8 mouse cellular contexts compared by ENCODE assay signal in the genomic region with DNA sequence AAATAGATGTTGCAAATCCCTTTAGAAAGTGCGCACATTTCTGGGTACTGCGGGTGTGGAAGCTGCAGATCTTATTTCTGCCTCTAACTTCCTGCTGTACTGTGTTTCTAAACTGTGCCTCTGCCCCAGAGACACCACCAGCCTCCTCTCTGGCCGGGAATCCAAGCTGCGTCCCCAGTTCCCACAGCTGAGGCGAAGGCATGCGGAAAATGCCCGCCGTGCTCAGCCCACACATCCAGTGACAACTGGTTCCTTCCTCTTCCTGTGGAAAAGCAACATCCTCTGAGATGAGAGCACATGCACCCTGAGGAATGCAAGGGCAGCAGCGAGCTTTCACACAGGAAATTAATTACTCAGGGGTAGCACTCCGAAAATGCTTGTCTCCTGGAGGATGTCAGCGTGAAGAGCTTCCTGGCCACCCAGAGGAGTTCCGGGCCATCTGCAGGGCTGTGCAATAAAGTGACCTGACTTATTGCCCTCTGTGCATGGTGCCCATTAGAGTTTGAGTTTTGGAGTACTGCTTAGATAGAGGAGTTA. TPM values are rescaled to one million over a fixed set of nuclear protein-coding genes. Genes with fewer than 3 reads are reported as not detected.
DNase-seq lines count a peak whose midpoint lies in the region; ATAC-seq lines count a peak whose summit lies in the region.

No protein-coding gene starts in this region.

- peak; percentile 41 to 45 for DNase-seq in spleen, postnatal 36 days (ENCODE audit: low spot score in 2 of 2)
- no peak for DNase-seq in spleen, postnatal 14 days (ENCODE audit: low spot score in 2 of 2)
- DNase-seq in forebrain, embryonic 11.5 days (ENCODE audit: low spot score): peak; percentile 69
- DNase-seq in lung, postnatal 10 days: peak; percentile 83
- DNase-seq in retina, embryonic 14.5 days (ENCODE audit: low spot score): peak; percentile 51
- no peak for DNase-seq in cerebellum, adult 18-20 months

- H3K9me3 ChIP-seq in forebrain, embryonic 11.5 days (ENCODE audit: control insufficient read depth, low read length): no peaks in the 10 kb centered on the region
- no peaks in the 10 kb centered on the region for H3K9me3 ChIP-seq in heart, embryonic 16.5 days (replicated peaks; ENCODE audit: control insufficient read depth, low read length)
- no peaks in the 10 kb centered on the region for H3K9me3 ChIP-seq in kidney, embryonic 16.5 days (ENCODE audit: low read length)

- 40% methylated on average over 12 of the region's 12 CpGs for WGBS in forebrain, embryonic 11.5 days
- 9% methylated on average over 12 of the region's 12 CpGs for WGBS in heart, embryonic 16.5 days
- 4% methylated on average over 12 of the region's 12 CpGs for WGBS in kidney, embryonic 16.5 days

- no peaks in the 10 kb centered on the region for H3K27me3 ChIP-seq in forebrain, embryonic 11.5 days (ENCODE audit: control insufficient read depth, insufficient read depth, low read length)
- H3K27me3 ChIP-seq in heart, embryonic 16.5 days (ENCODE audit: control insufficient read depth, insufficient read depth, low read length): no peaks in the 10 kb centered on the region
- no peaks in the 10 kb centered on the region for H3K27me3 ChIP-seq in kidney, embryonic 16.5 days (ENCODE audit: insufficient read depth, low read length)

- H3K4me2 ChIP-seq in forebrain, embryonic 11.5 days (ENCODE audit: low read depth, low read length, severe bottlenecking): no peak overlapping the region
- H3K4me2 ChIP-seq in heart, embryonic 16.5 days (ENCODE audit: low read depth, low read length): peak overlapping the region; percentile 43
- H3K4me2 ChIP-seq in kidney, embryonic 16.5 days (replicated peaks; ENCODE audit: low read depth, low read length): peak overlapping the region; percentile 38

- H3K4me1 ChIP-seq in forebrain, embryonic 11.5 days (replicated peaks; ENCODE audit: control insufficient read depth, insufficient read depth, low read length): peaks cover 4% of the 10 kb centered on the region; the same call in 1 of the 2 replicates
- peaks cover 24% of the 10 kb centered on the region for H3K4me1 ChIP-seq in heart, embryonic 16.5 days (ENCODE audit: control insufficient read depth, insufficient read depth, low read length)
- peaks cover 39% of the 10 kb centered on the region for H3K4me1 ChIP-seq in kidney, embryonic 16.5 days (ENCODE audit: insufficient read depth, low read length)

- H3K4me3 ChIP-seq in forebrain, embryonic 11.5 days (ENCODE audit: low read depth, low read length): no peak overlapping the region
- H3K4me3 ChIP-seq in heart, embryonic 16.5 days (ENCODE audit: low read length): peak overlapping the region; percentile 7; the same call in 1 of the 2 replicates
- 0 out of 2 replicates have a peak overlapping the region, but pooled peaks have one; percentile 3 for H3K4me3 ChIP-seq in kidney, embryonic 16.5 days (ENCODE audit: low read length)

- peak; percentile 42; the same call in 1 of the 2 replicates for ATAC-seq in forebrain, embryonic 11.5 days (replicated peaks; ENCODE audit: low FRiP score)
- peak; percentile 59 for ATAC-seq in heart, embryonic 16.5 days (replicated peaks; ENCODE audit: extremely low read depth, insufficient read depth, low FRiP score)
- peak; percentile 92 for ATAC-seq in kidney, embryonic 16.5 days (ENCODE audit: low FRiP score, low TSS enrichment)

- H3K9ac ChIP-seq in forebrain, embryonic 11.5 days (ENCODE audit: low read length): no peak overlapping the region
- H3K9ac ChIP-seq in heart, embryonic 16.5 days (ENCODE audit: low read length): peak overlapping the region; percentile 9; the same call in 1 of the 2 replicates
- 0 out of 2 replicates have a peak overlapping the region, but pooled peaks have one; percentile 54 for H3K9ac ChIP-seq in kidney, embryonic 16.5 days (replicated peaks; ENCODE audit: low read length)

- no peaks in the 10 kb centered on the region for H3K36me3 ChIP-seq in forebrain, embryonic 11.5 days (ENCODE audit: control insufficient read depth, insufficient read depth, low read length)
- no peaks in the 10 kb centered on the region for H3K36me3 ChIP-seq in heart, embryonic 16.5 days (ENCODE audit: control insufficient read depth, insufficient read depth)
- H3K36me3 ChIP-seq in kidney, embryonic 16.5 days (ENCODE audit: insufficient read depth, low read length): no peaks in the 10 kb centered on the region

- H3K27ac ChIP-seq in forebrain, embryonic 11.5 days (ENCODE audit: low read depth, low read length): 0 out of 2 replicates have a peak overlapping the region, but pooled peaks have one; percentile 6
- H3K27ac ChIP-seq in heart, embryonic 16.5 days (ENCODE audit: low read length): peak overlapping the region; percentile 76
- peak overlapping the region; percentile 95 for H3K27ac ChIP-seq in kidney, embryonic 16.5 days (ENCODE audit: low read length)

RNA-seq across cellular contexts. Expression of a gene that starts 45.9 kb away (rescaled TPM):
- polyA plus RNA-seq in forebrain, embryonic 11.5 days (2014; fragmentation: Nextera tagmentation; extraction: Ambion mirVana): not detected in 2 replicates
- not detected in 2 replicates for polyA plus RNA-seq in heart, embryonic 16.5 days (2015; fragmentation: Nextera tagmentation; extraction: Ambion mirVana)
- not detected in 2 replicates for polyA plus RNA-seq in kidney, embryonic 16.5 days (2015; fragmentation: Nextera tagmentation; extraction: Ambion mirVana)

Comparison
In these comparisons a context has a peak if more than half of its experiments do, and no peak if none do; other contexts are left out.
1. DNase-seq: peak in spleen, postnatal 36 days (2 of 2), forebrain, embryonic 11.5 days (single experiment), lung, postnatal 10 days (single experiment) and retina, embryonic 14.5 days (single experiment); none in spleen, postnatal 14 days (0 of 2) and cerebellum, adult 18-20 months (0 of 2).
2. ATAC-seq: peak in every context shown above with its lines; median percentile 92 in kidney, embryonic 16.5 days; 59 in heart, embryonic 16.5 days; 42 in forebrain, embryonic 11.5 days.
3. H3K27ac ChIP-seq: peak in every context shown above with its lines; median percentile 95 in kidney, embryonic 16.5 days; 76 in heart, embryonic 16.5 days; 6 in forebrain, embryonic 11.5 days.